Mouse (Mus musculus) lung, postnatal 4 days (tissue): ENCODE results near the gene Prdm1.
A peak's percentile ranks its signal among the peaks of the same experiment; 100 is the strongest.

Source experiments
- DNase-seq, 2 experiments: peaks; one replicate each; pipeline ENCODE4 v3.0.0; 2021

Prdm1 gene

DNA sequence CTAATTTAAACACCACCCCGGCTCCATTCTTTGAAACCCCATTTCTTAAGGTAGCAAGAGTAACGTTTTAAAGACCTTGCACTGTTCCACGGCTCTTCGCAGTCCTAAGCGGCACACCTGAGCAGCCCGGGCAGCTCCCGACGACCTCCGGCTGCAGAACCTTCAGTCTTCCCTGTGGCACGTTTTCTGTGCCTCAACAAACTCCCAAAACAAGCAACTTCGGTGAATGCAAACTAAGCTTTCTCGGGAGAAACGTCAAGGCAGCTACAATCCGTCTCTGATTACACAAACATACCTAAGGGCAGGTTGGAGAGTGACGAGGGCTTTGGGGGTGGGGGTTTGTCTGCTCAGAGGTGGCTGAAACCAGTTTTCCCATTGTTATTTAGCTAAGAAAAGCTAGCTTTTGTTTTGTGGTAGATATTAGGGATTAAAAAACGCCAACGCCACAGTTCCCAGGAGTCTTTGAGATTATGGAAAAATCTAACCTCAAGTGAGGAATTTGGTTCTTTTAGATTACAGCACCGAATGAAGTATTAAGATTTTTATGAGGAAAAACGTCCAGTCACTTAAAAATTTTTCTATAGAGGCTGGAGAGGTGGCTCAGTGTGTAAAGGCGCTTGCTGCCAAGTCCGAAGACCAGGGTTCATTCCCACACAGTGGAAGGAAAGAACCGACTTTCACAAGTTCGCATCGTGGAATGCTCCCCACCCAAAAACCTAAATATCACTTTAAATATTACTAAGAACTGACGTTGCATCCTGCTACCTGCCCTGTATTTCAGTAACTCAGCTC is at the start of gene Prdm1:
Gene Prdm1, minus strand, starts transcription at position 211 of the 792 bp plus-strand sequence.
- peak in 1 of 2 experiments; percentile 15 for DNase-seq

GRCm38 (mm10) chr10:44565971-44566370 is 37.7 kb upstream of the Prdm1 start:
- DNase-seq: no peak

GRCm38 (mm10) chr10:44565109-44565508 is 36.8 kb upstream of the Prdm1 start:
- no peak for DNase-seq

DNA sequence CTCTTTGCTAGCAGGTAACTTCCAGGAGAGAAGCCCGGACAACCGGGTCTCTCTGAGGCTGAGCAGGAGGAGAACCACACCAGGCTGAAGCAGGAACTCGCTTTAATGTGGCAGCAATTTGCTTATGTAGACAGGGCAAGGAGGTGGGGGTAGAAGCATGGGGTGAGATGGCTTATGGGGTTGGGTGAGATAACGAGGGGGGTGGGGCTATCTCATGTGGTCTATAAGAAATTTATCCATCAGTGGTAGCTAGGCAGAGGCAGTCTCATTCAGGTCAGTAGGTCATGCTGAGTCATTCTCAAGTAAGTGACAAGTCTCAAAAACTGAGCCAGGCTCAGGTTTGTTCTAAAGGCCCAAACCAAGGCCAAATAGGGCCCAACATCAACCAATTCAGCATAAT is 28.5 kb upstream of the Prdm1 start:
- no peak for DNase-seq

- DNase-seq: no peak
These were observed 27.0 kb upstream of the Prdm1 start for GRCm38 (mm10) chr10:44555317-44555716.

DNA sequence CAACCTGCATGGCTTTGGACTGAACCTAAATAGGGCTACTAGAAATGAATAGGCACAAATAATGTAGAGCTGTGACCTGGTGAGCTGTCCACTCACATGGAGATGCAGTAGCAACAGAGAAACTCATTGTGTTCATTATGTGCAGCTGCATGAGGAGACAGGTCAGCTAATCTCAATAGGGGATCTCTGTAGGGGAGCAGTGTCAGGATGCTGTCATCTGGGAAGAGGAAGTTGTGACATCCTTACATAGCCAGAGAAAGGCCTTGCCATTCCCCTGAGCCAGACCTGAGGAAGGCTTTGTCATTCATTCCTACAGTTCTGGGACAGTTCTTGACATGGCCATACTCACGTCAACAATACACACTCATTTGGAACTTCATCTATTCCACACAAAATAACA is 25.3 kb upstream of the Prdm1 start:
- DNase-seq: no peak

DNA sequence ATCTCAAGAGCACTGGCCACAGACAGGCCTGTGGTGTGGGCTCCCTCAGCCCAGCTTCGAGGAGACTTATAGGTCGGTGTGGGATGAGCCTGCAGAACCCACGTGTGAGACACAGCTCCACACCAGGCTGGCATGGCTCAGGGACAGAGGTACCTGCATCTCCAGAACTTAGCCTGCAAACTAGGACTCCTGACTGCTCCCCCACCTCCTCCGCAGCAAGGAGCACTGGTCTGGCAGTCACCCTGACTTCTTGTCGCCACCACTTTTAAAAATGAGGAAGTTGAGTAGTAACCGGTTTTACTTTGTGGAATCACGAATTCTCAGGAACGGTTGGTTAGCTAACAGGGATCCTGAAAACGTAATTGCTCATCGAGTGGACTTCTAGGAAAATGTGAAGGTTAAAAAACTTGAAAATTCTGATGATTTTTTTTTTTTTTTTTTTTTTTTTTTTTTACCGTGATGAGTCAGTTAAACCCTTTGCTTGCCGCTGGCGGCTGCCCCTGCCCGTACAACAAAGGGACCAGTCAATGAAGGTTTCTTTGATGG is 10.8 kb upstream of the Prdm1 start:
- no peak for DNase-seq

GRCm38 (mm10) chr10:44538137-44538536 is 9.8 kb upstream of the Prdm1 start:
- DNase-seq: no peak

GRCm38 (mm10) chr10:44530067-44530360 is 1.7 kb upstream of the Prdm1 start:
- DNase-seq: no peak

GRCm38 (mm10) chr10:44529218-44530066 is 1.1 kb upstream of the Prdm1 start:
- peak; percentile 91 to 93 for DNase-seq

DNA sequence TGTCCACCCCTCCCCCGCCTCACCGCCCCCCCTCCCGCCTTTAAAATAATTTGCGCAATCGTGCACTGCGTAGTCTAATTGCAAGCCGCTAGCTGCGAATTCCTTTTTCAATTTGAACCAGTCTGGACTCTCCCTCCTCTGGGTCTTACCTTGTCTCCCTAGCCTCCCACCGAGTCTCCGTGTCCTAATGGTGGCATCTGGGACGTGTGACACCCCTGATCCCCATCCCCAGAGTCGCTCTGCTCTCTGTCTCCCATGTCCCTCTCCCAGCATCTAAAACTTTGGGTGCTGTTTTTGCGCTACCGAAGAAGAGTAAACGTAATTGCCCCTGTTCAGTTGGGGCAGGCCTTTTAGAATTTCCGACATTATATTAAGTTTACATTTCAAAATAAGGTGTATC is 650 bp downstream of the Prdm1 start:
- peak in 1 of 2 experiments; percentile 24 for DNase-seq

DNA sequence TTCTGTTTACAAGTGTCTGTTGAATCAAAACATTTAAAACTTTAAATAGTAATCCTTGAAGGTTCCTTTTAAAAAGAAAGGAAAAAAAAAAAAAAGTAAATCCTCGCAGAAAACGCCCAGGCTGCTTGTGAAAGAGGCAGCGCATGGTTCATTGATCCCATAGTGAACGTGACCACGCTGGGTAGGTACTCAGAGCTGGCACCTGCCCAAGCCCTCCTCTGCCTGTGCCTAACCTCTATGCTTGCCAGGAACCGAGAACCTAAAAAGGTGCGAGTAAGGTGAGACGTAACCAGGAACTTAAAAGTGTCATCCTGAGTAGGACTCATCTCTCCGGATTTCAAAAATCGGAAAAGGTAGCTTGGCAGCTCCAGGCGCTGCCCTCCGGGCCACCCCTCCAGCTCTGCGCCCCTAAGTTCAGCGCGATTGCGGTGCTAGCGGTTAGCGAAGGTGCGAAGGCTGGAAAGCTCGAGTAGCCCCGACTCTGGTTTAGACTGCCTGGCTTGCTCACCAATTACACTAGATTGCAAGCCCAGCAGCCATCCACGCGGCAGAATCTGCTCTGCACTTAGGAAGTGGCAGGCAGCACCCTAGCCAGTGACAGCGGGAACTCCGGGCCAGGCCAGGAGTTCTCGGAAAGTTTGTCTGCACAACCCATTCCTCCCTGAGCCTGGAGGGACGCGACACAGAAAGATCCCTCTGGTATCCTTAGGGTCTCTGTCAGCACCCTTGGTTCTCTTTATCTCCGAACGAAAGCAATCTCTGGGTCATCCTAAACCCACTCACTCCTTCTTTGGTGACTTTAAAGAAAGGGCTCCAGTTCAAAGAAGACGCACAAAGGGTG is 1.3 kb downstream of the Prdm1 start:
- DNase-seq: peak; percentile 52 to 60

GRCm38 (mm10) chr10:44520189-44520588 is 8.1 kb downstream of the Prdm1 start:
- no peak for DNase-seq

- no peak for DNase-seq
These were observed 9.7 kb downstream of the Prdm1 start for GRCm38 (mm10) chr10:44518631-44519030.

DNA sequence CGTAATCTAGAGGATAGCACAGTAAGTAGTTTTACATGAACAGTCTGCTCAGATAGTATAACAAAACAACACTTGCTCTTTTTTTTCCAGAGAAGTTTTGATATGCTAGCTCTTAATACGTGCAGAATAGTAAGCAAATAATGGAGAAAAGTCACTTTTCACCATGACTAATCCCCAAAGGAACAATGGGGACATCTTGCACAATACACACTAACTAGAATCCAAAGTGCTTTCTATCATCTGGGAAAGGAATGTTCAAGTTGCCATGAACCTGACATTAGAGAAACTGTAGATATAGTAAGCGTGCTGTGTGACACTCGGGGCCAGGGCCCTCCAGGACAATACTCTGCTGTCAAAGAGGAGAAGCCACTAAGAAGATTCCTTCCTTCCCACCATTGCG is 15.2 kb downstream of the Prdm1 start:
- DNase-seq: no peak

GRCm38 (mm10) chr10:44511029-44511428 is 17.3 kb downstream of the Prdm1 start:
- DNase-seq: peak; percentile 21 to 36

- DNase-seq: no peak
These were observed 19.7 kb downstream of the Prdm1 start for GRCm38 (mm10) chr10:44508649-44509048.

DNA sequence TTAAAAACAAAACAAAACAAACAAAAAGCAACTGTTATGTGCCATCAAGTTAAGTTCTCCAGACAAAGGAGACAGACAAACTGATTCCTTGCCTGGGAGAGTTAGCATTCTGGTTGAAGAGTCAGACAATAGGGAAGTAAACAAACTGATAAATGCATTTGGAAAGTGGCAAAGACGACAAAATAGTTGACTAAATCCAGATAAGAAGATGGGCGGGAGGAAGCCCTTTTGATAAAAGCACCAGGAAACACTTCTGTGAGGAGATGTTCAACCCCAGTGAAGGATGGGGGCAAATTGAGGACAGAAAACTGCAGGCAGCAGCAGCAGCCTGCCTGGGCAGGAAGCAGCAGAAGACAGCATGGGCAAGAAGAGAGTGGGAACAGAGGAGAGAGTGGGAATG is 20.3 kb downstream of the Prdm1 start:
- DNase-seq: no peak

GRCm38 (mm10) chr10:44502891-44503290 is 25.4 kb downstream of the Prdm1 start:
- DNase-seq: peak in 1 of 2 experiments; percentile 30

- DNase-seq: no peak
These were observed 28.3 kb downstream of the Prdm1 start for GRCm38 (mm10) chr10:44499897-44500519.

- DNase-seq: no peak
These were observed 34.3 kb downstream of the Prdm1 start for GRCm38 (mm10) chr10:44493818-44494492.
